Mouse (Mus musculus) hindbrain, embryonic 13.5 days (tissue): ENCODE measurements around the gene Fnd3c2. TPM values are rescaled to one million over a fixed set of nuclear protein-coding genes. Genes with fewer than 3 reads are reported as not detected.
A peak's percentile ranks its signal among the peaks of the same experiment; 100 is the strongest.
"Not testable (repeated sequence)": the region's sequence is repeated elsewhere in the genome, so short reads cannot be mapped to it uniquely, and the experiment has no call there.

ENCODE experiments used
- ATAC-seq: fragments of 200-750 bp; cut with Nextera tagmentation; 2 replicates; pipeline ENCODE4 v1.8.0; 2017; ENCODE audit warnings: moderate TSS enrichment; ENCODE audit not compliant: low FRiP score
- H3K27ac ChIP-seq: fragments of 300-500 bp; sonication (generic); 2 replicates; pipeline ENCODE4 v1.5.1; 2015; ENCODE audit warnings: inconsistent platforms, mild to moderate bottlenecking, moderate library complexity
- H3K27me3 ChIP-seq: fragments of 300-500 bp; sonication (generic); 2 replicates; pipeline ENCODE4 v1.6.1; 2015; ENCODE audit warnings: mild to moderate bottlenecking, inconsistent platforms
- H3K36me3 ChIP-seq: fragments of 300-500 bp; sonication (generic); 2 replicates; pipeline ENCODE4 v1.6.1; 2015; ENCODE audit warnings: mild to moderate bottlenecking, inconsistent platforms
- H3K4me1 ChIP-seq: fragments of 300-500 bp; sonication (generic); replicated peaks from 2 replicates; pipeline ENCODE4 v1.6.1; 2015; ENCODE audit warnings: inconsistent platforms
- H3K4me2 ChIP-seq: fragments of 300-500 bp; sonication (generic); 2 replicates; pipeline ENCODE4 v1.6.1; 2015; ENCODE audit warnings: inconsistent platforms, mild to moderate bottlenecking, moderate library complexity
- H3K4me3 ChIP-seq: fragments of 300-500 bp; sonication (generic); 2 replicates; pipeline ENCODE4 v1.5.1; 2015; ENCODE audit warnings: mild to moderate bottlenecking, inconsistent platforms
- H3K9ac ChIP-seq: fragments of 300-500 bp; sonication (generic); 2 replicates; pipeline ENCODE4 v1.6.1; 2015; ENCODE audit warnings: mild to moderate bottlenecking, inconsistent platforms
- H3K9me3 ChIP-seq: fragments of 300-500 bp; sonication (generic); 2 replicates; pipeline ENCODE4 v1.6.1; 2016; ENCODE audit warnings: inconsistent platforms
- WGBS: fragments of 180-500 bp; shearing (Covaris S2); methylation state at CpG from one replicate; pipeline ENCODE4 v1.1.7; 2015; 5-methylcytosine and 5-hydroxymethylcytosine counted together
- polyA plus RNA-seq: library from polyadenylated mRNA; unstranded; fragments of >200 nt; fragmentation: Nextera tagmentation; extraction: Ambion mirVana; gene quantifications from 2 replicates; pipeline ENCODE4 v1.2.1, GENCODE M21; 2015

The Fnd3c2 gene
- not detected in 2 replicates for polyA plus RNA-seq

GRCm38 (mm10) chrX:106255276-106255675, at the start of gene Fnd3c2:
TSS of gene Fnd3c2 (minus strand) at chrX:106255376.
- Histone ChIP-seq H3K9me3 (no peaks in the 10 kb centered on the region), H3K4me2 (no peak within 1 kb of the TSS), H3K36me3 (no peaks in the 10 kb centered on the region), H3K4me1 (no peaks in the 10 kb centered on the region), H3K27me3 (no peaks in the 10 kb centered on the region), H3K27ac (no peak within 1 kb of the TSS), H3K9ac (no peak within 1 kb of the TSS), H3K4me3 (no peak within 1 kb of the TSS)
- 91% methylated on average over 4 of the region's 4 CpGs for WGBS
- no peak for ATAC-seq

GRCm38 (mm10) chrX:106284441-106284840, 29.3 kb upstream of the Fnd3c2 start:
- WGBS: 87% methylated on average over 2 of the region's 2 CpGs
- no peak overlapping the region for H3K4me2 ChIP-seq
- H3K4me3 ChIP-seq: no peak overlapping the region
- H3K27ac ChIP-seq: no peak overlapping the region
- H3K36me3 ChIP-seq: no peaks in the 10 kb centered on the region
- H3K4me1 ChIP-seq: no peaks in the 10 kb centered on the region
- no peaks in the 10 kb centered on the region for H3K27me3 ChIP-seq
- H3K9me3 ChIP-seq: no peaks in the 10 kb centered on the region
- H3K9ac ChIP-seq: no peak overlapping the region
- no peak for ATAC-seq

GRCm38 (mm10) chrX:106221058-106221457, 34.1 kb downstream of the Fnd3c2 start, which contains the start of gene Taf9b:
TSS of gene Taf9b (minus strand) at chrX:106221158.
- WGBS: 89% methylated on average over 25 of the region's 25 CpGs
- H3K36me3 ChIP-seq: no peaks in the 10 kb centered on the region
- H3K4me1 ChIP-seq: no peaks in the 10 kb centered on the region
- peak within 1 kb of the TSS; percentile 55 for H3K4me3 ChIP-seq
- H3K27ac ChIP-seq: peak within 1 kb of the TSS; percentile 94; the same call in 1 of the 2 replicates
- ATAC-seq: no peak
- H3K4me2 ChIP-seq: peak within 1 kb of the TSS; percentile 47
- H3K9me3 ChIP-seq: no peaks in the 10 kb centered on the region
- H3K27me3 ChIP-seq: no peaks in the 10 kb centered on the region
- H3K9ac ChIP-seq: peak within 1 kb of the TSS; percentile 78; the same call in 1 of the 2 replicates

- H3K4me2 ChIP-seq: peak overlapping the region; percentile 47
- H3K36me3 ChIP-seq: no peaks in the 10 kb centered on the region
- peak overlapping the region; percentile 94 for H3K27ac ChIP-seq
- ATAC-seq: peak; percentile 96
- WGBS: 22% methylated on average over 56 of the region's 60 CpGs
- H3K27me3 ChIP-seq: no peaks in the 10 kb centered on the region
- no peaks in the 10 kb centered on the region for H3K4me1 ChIP-seq
- peak overlapping the region; percentile 55 for H3K4me3 ChIP-seq
- H3K9me3 ChIP-seq: no peaks in the 10 kb centered on the region
- H3K9ac ChIP-seq: peak overlapping the region; percentile 78
Observed at GRCm38 (mm10) chrX:106219171-106220032, 35.8 kb downstream of the Fnd3c2 start.

GRCm38 (mm10) chrX:106209100-106209499, 46.1 kb downstream of the Fnd3c2 start:
- Histone ChIP-seq H3K27me3 (no peaks in the 10 kb centered on the region), H3K27ac (no peak overlapping the region), H3K9ac (no peak overlapping the region), H3K4me2 (no peak overlapping the region), H3K4me1 (no peaks in the 10 kb centered on the region), H3K9me3 (no peaks in the 10 kb centered on the region), H3K36me3 (no peaks in the 10 kb centered on the region), H3K4me3 (no peak overlapping the region)
- WGBS: 80% methylated on average over 2 of the region's 2 CpGs
- ATAC-seq: no peak

- peaks cover 51% of the 10 kb centered on the region for H3K36me3 ChIP-seq
- H3K27ac ChIP-seq: no peak overlapping the region
- 90% methylated on average over 5 of the region's 5 CpGs for WGBS
- H3K9me3 ChIP-seq: no peaks in the 10 kb centered on the region
- H3K4me3 ChIP-seq: no peak overlapping the region
- ATAC-seq: no peak
- no peaks in the 10 kb centered on the region for H3K27me3 ChIP-seq
- H3K4me1 ChIP-seq: no peaks in the 10 kb centered on the region
- no peak overlapping the region for H3K9ac ChIP-seq
- H3K4me2 ChIP-seq: no peak overlapping the region
Observed at GRCm38 (mm10) chrX:106198904-106199303, 56.3 kb downstream of the Fnd3c2 start.

- H3K27me3 ChIP-seq: no peaks in the 10 kb centered on the region
- no peak overlapping the region for H3K4me3 ChIP-seq
- no peak overlapping the region for H3K27ac ChIP-seq
- H3K36me3 ChIP-seq: peaks cover 48% of the 10 kb centered on the region
- no peak overlapping the region for H3K4me2 ChIP-seq
- H3K9me3 ChIP-seq: no peaks in the 10 kb centered on the region
- whole genome bisulfite sequencing: 70% methylated on average over 5 of the region's 5 CpGs
- no peak for ATAC-seq
- no peaks in the 10 kb centered on the region for H3K4me1 ChIP-seq
- H3K9ac ChIP-seq: no peak overlapping the region
Observed at GRCm38 (mm10) chrX:106197308-106197707, 57.9 kb downstream of the Fnd3c2 start.

- H3K4me1 ChIP-seq: peaks cover 10% of the 10 kb centered on the region
- H3K9me3 ChIP-seq, H3K27ac ChIP-seq, H3K4me2 ChIP-seq, ATAC-seq, H3K9ac ChIP-seq, H3K27me3 ChIP-seq, H3K4me3 ChIP-seq: not testable (repeated sequence)
- peaks cover 27% of the 10 kb centered on the region for H3K36me3 ChIP-seq
- WGBS: 87% methylated on average over 6 of the region's 6 CpGs
Observed at GRCm38 (mm10) chrX:106194361-106194760, 60.8 kb downstream of the Fnd3c2 start.

- no peak overlapping the region for H3K9ac ChIP-seq
- 0 out of 2 replicates have a peak, but pooled peaks cover 6% of the 10 kb centered on the region for H3K36me3 ChIP-seq
- ATAC-seq: no peak
- no peak overlapping the region for H3K4me3 ChIP-seq
- 52% methylated on average over 4 of the region's 4 CpGs for WGBS
- no peak overlapping the region for H3K27ac ChIP-seq
- peak overlapping the region; percentile 70 for H3K4me2 ChIP-seq
- H3K9me3 ChIP-seq: no peaks in the 10 kb centered on the region
- H3K27me3 ChIP-seq: no peaks in the 10 kb centered on the region
- peaks cover 31% of the 10 kb centered on the region for H3K4me1 ChIP-seq
Observed at GRCm38 (mm10) chrX:106190091-106190490, 65.1 kb downstream of the Fnd3c2 start.

- ATAC-seq: no peak
- H3K4me2 ChIP-seq: peak overlapping the region; percentile 70
- H3K27ac ChIP-seq: peak overlapping the region; percentile 62; the same call in 1 of the 2 replicates
- no peaks in the 10 kb centered on the region for H3K9me3 ChIP-seq
- no peaks in the 10 kb centered on the region for H3K27me3 ChIP-seq
- peaks cover 31% of the 10 kb centered on the region for H3K4me1 ChIP-seq
- H3K9ac ChIP-seq: no peak overlapping the region
- WGBS: 55% methylated on average over 5 of the region's 5 CpGs
- H3K4me3 ChIP-seq: peak overlapping the region; percentile 53
- 0 out of 2 replicates have a peak, but pooled peaks cover 6% of the 10 kb centered on the region for H3K36me3 ChIP-seq
Observed at GRCm38 (mm10) chrX:106189356-106189755, 65.8 kb downstream of the Fnd3c2 start.

- no peaks in the 10 kb centered on the region for H3K27me3 ChIP-seq
- ATAC-seq: no peak
- 22% methylated on average over 12 of the region's 12 CpGs for WGBS
Observed at GRCm38 (mm10) chrX:106187737-106188136, 67.4 kb downstream of the Fnd3c2 start.

GRCm38 (mm10) chrX:106186713-106187649, 68.2 kb downstream of the Fnd3c2 start, which contains the start of gene Pgk1:
TSS of gene Pgk1 (plus strand) at chrX:106187100.
- Histone ChIP-seq H3K4me1 (peaks cover 31% of the 10 kb centered on the region), H3K4me2 (peak within 1 kb of the TSS; percentile 70), H3K36me3 (no peaks in the 10 kb centered on the region), H3K27ac (peak within 1 kb of the TSS; percentile 88), H3K4me3 (peak within 1 kb of the TSS; percentile 53), H3K9me3 (no peaks in the 10 kb centered on the region), H3K9ac (peak within 1 kb of the TSS; percentile 70), H3K27me3 (no peaks in the 10 kb centered on the region)
- ATAC-seq: peak; percentile 98
- 20% methylated on average over 48 of the region's 55 CpGs for WGBS

More at GRCm38 (mm10) chrX:106187737-106188136, 67.4 kb downstream of the Fnd3c2 start:
- peak overlapping the region; percentile 70 for H3K9ac ChIP-seq
- H3K9me3 ChIP-seq: no peaks in the 10 kb centered on the region
- no peaks in the 10 kb centered on the region for H3K36me3 ChIP-seq
- peak overlapping the region; percentile 70 for H3K4me2 ChIP-seq
- peak overlapping the region; percentile 53 for H3K4me3 ChIP-seq
- peak overlapping the region; percentile 76 for H3K27ac ChIP-seq
- peaks cover 31% of the 10 kb centered on the region for H3K4me1 ChIP-seq
